In the genomic region with DNA sequence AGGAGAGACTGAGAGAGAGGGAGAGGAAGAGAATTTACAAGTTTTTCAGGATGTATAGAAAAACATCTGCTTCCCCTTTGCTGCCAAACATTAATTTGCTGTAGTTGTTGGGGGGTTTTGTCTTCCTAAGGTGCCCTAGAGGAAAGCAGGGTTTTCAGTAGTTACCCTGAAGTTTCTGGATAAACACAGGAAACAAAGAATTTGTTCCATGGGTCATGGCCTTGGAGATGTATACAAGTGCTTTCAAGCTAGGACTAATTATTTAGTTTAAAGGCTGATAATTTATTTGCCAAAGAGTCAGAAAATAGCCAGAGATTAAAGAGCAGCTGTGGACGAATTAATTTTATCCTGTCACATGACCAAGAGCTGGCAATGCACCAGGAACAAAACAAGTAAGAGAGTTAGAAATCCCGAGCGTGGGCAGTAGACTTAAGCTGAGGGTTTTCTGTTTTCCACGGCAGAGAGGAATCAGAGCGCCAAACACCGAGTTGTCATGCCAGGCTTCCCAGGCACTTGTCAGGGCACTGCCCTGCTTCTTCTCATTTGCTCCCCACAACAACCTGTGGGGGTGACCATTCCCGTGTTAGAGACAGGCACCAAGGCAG, we compare ENCODE assay signal across 9 mouse cellular contexts.
DNase-seq lines count a peak whose midpoint lies in the region; ATAC-seq and TF ChIP-seq lines count a peak whose summit lies in the region.
"Had no signal": no experiment of that assay in that cellular context is flagged by ENCODE, and none has a peak within 500 bp of the region (broad histone marks: within the 10 kb centered on the region; RNA-seq: fewer than 3 reads in every experiment).

No protein-coding gene starts in this region.

- H3K27me3 ChIP-seq in lung, embryonic 14.5 days (ENCODE audit: insufficient read depth, low read length): no peaks in the 10 kb centered on the region
- H3K27me3 ChIP-seq in kidney, embryonic 16.5 days (ENCODE audit: insufficient read depth, low read length): no peaks in the 10 kb centered on the region
- no peaks in the 10 kb centered on the region for H3K27me3 ChIP-seq in myocyte (ENCODE audit: control insufficient read depth, insufficient read depth, insufficient read length)
- H3K27me3 ChIP-seq in hindbrain, embryonic 10.5 days (ENCODE audit: insufficient read depth, poor library complexity, severe bottlenecking): no peaks in the 10 kb centered on the region

- no peak for TF ChIP-seq POLR2A in lung, adult 2 months (IDR thresholded peaks at IDR 0.05; ENCODE audit: borderline replicate concordance, extremely low read depth, low read depth, low read length)
- TF ChIP-seq POLR2A in myocyte (IDR thresholded peaks at IDR 0.05; ENCODE audit: insufficient read length, low read depth): no peak

- H3K79me2 ChIP-seq in myocyte (ENCODE audit: control insufficient read depth, insufficient read depth): no peaks in the 10 kb centered on the region

- peaks cover 7% of the 10 kb centered on the region; the same call in 1 of the 2 replicates for H3K4me1 ChIP-seq in lung, embryonic 14.5 days (ENCODE audit: insufficient read depth)
- peaks cover 2% of the 10 kb centered on the region for H3K4me1 ChIP-seq in lung, adult 2 months (ENCODE audit: control insufficient read depth, insufficient read depth, low read length)
- H3K4me1 ChIP-seq in kidney, embryonic 16.5 days (ENCODE audit: insufficient read depth, low read length): peaks cover 15% of the 10 kb centered on the region
- H3K4me1 ChIP-seq in hindbrain, embryonic 10.5 days (replicated peaks): no peaks in the 10 kb centered on the region

- intact Hi-C loops in heart, postnatal 10 days (cut with DNase I): no loop called here

- H3K4me3 ChIP-seq in lung, embryonic 14.5 days (ENCODE audit: low read depth, low read length): no peak overlapping the region
- no peak overlapping the region for H3K4me3 ChIP-seq in lung, adult 2 months (replicated peaks; ENCODE audit: extremely low read depth, low read depth, low read length)
- no peak overlapping the region for H3K4me3 ChIP-seq in kidney, embryonic 16.5 days (ENCODE audit: low read length)
- H3K4me3 ChIP-seq in myocyte: no peak overlapping the region
- H3K4me3 ChIP-seq in hindbrain, embryonic 10.5 days: no peak overlapping the region
- H3K4me3 ChIP-seq: erythroblast, embryonic 14.5 days had no signal

- WGBS in lung, embryonic 14.5 days: 25% methylated on average over 7 of the region's 7 CpGs
- 19% methylated on average over 7 of the region's 7 CpGs for WGBS in lung, adult 2 months
- 35% methylated on average over 7 of the region's 7 CpGs for WGBS in kidney, embryonic 16.5 days
- WGBS in hindbrain, embryonic 10.5 days: 84% methylated on average over 7 of the region's 7 CpGs

- TF ChIP-seq CTCF in lung, embryonic 14.5 days (IDR thresholded peaks at IDR 0.05; ENCODE audit: low read depth): no peak
- TF ChIP-seq CTCF in lung, adult 2 months (IDR thresholded peaks at IDR 0.05; ENCODE audit: insufficient read depth, low read length): no peak

- peak overlapping the region; percentile 35; the same call in 1 of the 2 replicates for H3K4me2 ChIP-seq in lung, embryonic 14.5 days
- no peak overlapping the region for H3K4me2 ChIP-seq in kidney, embryonic 16.5 days (replicated peaks; ENCODE audit: low read depth, low read length)
- no peak overlapping the region for H3K4me2 ChIP-seq in myocyte (ENCODE audit: low read depth)

- H3K36me3 ChIP-seq in lung, embryonic 14.5 days (ENCODE audit: insufficient read depth): no peaks in the 10 kb centered on the region
- no peaks in the 10 kb centered on the region for H3K36me3 ChIP-seq in kidney, embryonic 16.5 days (ENCODE audit: insufficient read depth, low read length)
- no peaks in the 10 kb centered on the region for H3K36me3 ChIP-seq in myocyte (ENCODE audit: control insufficient read depth, insufficient read depth)
- H3K36me3 ChIP-seq in hindbrain, embryonic 10.5 days: no peaks in the 10 kb centered on the region

- peak; percentile 84 for DNase-seq in lung, embryonic 14.5 days
- no peak for DNase-seq in lung, adult 2 months
- peak; percentile 68 to 75 for DNase-seq in heart, postnatal 10 days
- DNase-seq in adrenal gland, adult 2 months: no peak
- no peak for DNase-seq in hindbrain, embryonic 10.5 days (ENCODE audit: low spot score)
- DNase-seq in thymus, adult 18-20 months: no peak

- peak; percentile 71; the same call in 1 of the 2 replicates for ATAC-seq in lung, embryonic 14.5 days (ENCODE audit: insufficient read depth)
- no peak; the same call in 1 of the 2 replicates for ATAC-seq in kidney, embryonic 16.5 days (ENCODE audit: low FRiP score, low TSS enrichment)

- peak overlapping the region; percentile 54; the same call in 1 of the 2 replicates for H3K27ac ChIP-seq in lung, embryonic 14.5 days (ENCODE audit: low read depth)
- H3K27ac ChIP-seq in kidney, embryonic 16.5 days (ENCODE audit: low read length): 0 out of 2 replicates have a peak overlapping the region, but pooled peaks have one; percentile 40
- no peak overlapping the region for H3K27ac ChIP-seq in hindbrain, embryonic 10.5 days

- no peak overlapping the region for H3ac ChIP-seq in myocyte (ENCODE audit: control insufficient read depth, insufficient read length)

- no peak overlapping the region for H3K9ac ChIP-seq in lung, embryonic 14.5 days
- no peak overlapping the region for H3K9ac ChIP-seq in kidney, embryonic 16.5 days (replicated peaks; ENCODE audit: low read length)

- no peaks in the 10 kb centered on the region for H3K9me3 ChIP-seq in lung, embryonic 14.5 days (ENCODE audit: low read depth, low read length)
- H3K9me3 ChIP-seq in kidney, embryonic 16.5 days (ENCODE audit: low read length): no peaks in the 10 kb centered on the region
- H3K9me3 ChIP-seq in hindbrain, embryonic 10.5 days: no peaks in the 10 kb centered on the region

TF ChIP-seq in myocyte, 11 proteins besides CTCF, POLR2A, EP300 and RAD21:
- TF ChIP-seq REST (IDR thresholded peaks at IDR 0.05; ENCODE audit: insufficient read depth, insufficient read length) (no peak), POLR2AphosphoS2 (IDR thresholded peaks at IDR 0.05; ENCODE audit: insufficient read length, low read depth) (no peak), MYOD1 (IDR thresholded peaks at IDR 0.05; ENCODE audit: control insufficient read depth in 1 of 3, insufficient read length in 2 of 3, low read depth in 2 of 3) (no peak), TCF3 (IDR thresholded peaks at IDR 0.05; ENCODE audit: insufficient read length, low read depth) (no peak), CEBPB (IDR thresholded peaks at IDR 0.05; ENCODE audit: insufficient read depth, poor library complexity, severe bottlenecking) (no peak), E2F4 (IDR thresholded peaks at IDR 0.05; ENCODE audit: insufficient read depth) (no peak), USF1 (IDR thresholded peaks at IDR 0.05; ENCODE audit: low read depth) (peak; percentile 80)
TF ChIP-seq in myocyte: peak in this region for 1.

Comparison
In these comparisons a context has a peak if more than half of its experiments do, and no peak if none do; other contexts are left out.
1. DNase-seq: peak in lung, embryonic 14.5 days (single experiment) and heart, postnatal 10 days (2 of 2); none in lung, adult 2 months (single experiment), adrenal gland, adult 2 months (single experiment), hindbrain, embryonic 10.5 days (single experiment) and thymus, adult 18-20 months (0 of 2).